Mouse (Mus musculus) spleen, adult 12 weeks (tissue): ENCODE measurements around the gene Olfr845.

ENCODE experiments used
- DNase-seq: peaks from one replicate; pipeline ENCODE4 v3.0.0; 2022; ENCODE audit warnings: low spot score

Olfr845 gene

DNA sequence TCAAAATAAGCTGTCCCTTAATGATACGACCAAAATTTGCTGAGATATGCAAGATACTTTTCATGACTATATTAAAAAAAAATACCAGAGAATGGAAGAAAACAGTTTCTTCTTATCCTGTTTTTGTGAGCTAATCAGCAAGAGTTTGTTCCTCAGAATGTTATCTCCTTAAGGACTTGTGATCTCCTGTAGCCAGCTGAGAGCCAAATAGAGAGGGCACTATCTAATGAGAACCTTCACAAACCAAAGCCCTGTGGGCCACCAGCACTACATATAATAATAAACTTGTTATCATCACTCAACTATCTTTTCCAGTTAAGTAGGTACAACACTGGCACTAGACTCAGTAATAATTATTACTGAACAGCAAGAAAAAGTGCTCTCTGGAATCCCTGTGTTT, at the start of gene Olfr845:
Gene Olfr845, plus strand, starts transcription at position 301 of the 400 bp plus-strand sequence.
- no peak for DNase-seq

DNA sequence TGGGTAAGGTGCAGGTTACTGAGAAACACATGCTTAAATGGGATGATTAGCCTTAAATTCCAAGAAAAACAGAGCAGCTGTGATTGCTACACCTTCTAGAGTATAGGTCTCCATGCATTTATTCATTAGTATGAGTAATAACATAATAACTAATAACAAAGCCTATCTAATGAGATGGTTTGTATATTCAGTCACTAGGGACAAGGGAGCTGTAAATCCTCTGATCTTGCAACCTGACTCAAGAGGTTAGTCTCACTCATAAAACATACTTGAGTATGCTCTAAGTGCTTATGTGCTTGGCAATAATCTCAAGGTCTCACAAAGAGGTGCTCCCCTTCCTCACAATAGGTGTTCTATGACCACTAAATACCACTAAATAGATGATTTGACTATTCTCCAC, 20.2 kb upstream of the Olfr845 start, which contains the start of gene Olfr844:
Gene Olfr844, plus strand, starts transcription at position 301 of the 400 bp plus-strand sequence.
- DNase-seq: no peak

DNA sequence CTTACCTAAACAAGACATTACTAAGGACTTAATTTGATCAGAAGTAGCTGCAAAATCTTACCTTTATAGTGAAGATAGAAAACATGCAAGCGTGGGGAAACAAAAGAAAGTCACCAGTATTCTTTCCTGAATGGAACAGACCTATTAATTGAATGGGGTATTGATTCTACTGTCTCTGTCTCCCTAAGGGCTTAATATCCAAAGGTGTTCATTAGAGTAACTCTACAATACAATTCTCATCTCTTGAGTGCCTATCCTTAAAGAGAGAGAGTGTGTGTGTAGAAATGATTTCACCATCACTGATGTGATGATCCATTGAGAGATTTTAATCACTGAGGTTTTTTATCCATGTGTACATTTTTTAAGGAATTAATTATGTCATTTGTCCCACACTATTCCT, 27.6 kb downstream of the Olfr845 start, which contains the start of gene Olfr846:
Gene Olfr846, minus strand, starts transcription at position 101 of the 400 bp plus-strand sequence.
- DNase-seq: no peak

DNA sequence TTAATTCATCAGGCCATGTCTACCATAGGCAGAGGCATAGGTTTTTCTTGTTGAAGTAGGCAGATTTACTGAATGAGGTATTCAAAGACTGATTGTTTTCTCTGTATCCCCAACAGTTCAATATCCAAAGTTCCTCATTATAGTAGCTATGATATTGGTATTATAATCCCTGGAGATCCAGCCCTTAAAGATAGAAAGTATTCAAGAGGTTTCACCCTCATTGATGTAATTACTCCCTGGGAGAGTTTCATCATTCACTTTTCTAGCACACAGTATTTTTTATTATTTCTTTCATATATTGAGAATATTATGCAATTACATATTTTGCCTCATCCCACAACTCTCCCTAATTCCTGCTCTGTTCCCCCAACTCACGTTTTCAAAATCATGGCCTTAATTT, 42.3 kb downstream of the Olfr845 start, which contains the start of gene Olfr847:
Gene Olfr847, minus strand, starts transcription at position 101 of the 400 bp plus-strand sequence.
- DNase-seq: no peak
